Mouse (Mus musculus): ENCODE measurements around the gene Sec22b.

Gene Sec22b

GRCm38 (mm10) chr3:97901586-97901985 lies 596 bp downstream of the Sec22b start:
- in situ Hi-C loops (cut with MboI; ENCODE audit: low sequenced_read_pairs), result no loop called here

- in situ Hi-C loops (cut with MboI; ENCODE audit: low sequenced_read_pairs), result no loop called here
These were observed 8.7 kb downstream of the Sec22b start for GRCm38 (mm10) chr3:97909737-97910136.

- in situ Hi-C loops (cut with MboI; ENCODE audit: low sequenced_read_pairs), result no loop called here
These were observed 10.1 kb downstream of the Sec22b start for GRCm38 (mm10) chr3:97911093-97911492.

- in situ Hi-C loops (cut with MboI; ENCODE audit: low sequenced_read_pairs), result no loop called here
These were observed 14.1 kb downstream of the Sec22b start for GRCm38 (mm10) chr3:97915081-97915480.

- in situ Hi-C loops (cut with MboI; ENCODE audit: low sequenced_read_pairs), result no loop called here
These were observed 18.0 kb downstream of the Sec22b start for GRCm38 (mm10) chr3:97918885-97919550.

DNA sequence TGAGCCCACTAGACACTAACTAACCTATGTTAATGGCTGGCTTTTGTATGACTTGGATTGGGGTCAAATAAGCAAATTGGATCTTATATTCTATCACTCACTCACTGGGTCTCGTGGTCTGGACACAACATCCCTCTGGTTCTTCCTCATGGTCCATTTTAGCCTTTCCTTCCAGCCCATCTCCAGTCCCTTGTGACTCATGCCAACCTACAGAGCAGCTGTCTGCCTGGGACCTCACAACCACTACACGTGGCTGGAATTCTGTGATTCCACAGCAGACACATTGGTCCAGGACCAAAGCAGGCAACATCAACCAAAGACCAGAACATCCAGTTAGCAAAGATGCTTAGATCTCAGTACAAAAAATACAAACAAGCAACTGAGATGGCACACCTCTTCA lies 24.3 kb downstream of the Sec22b start:
- in situ Hi-C loops (cut with MboI; ENCODE audit: low sequenced_read_pairs), result loop anchor here (10.0 to 25.0 kb wide), 2 partner anchors 290 to 387 kb away; no protein-coding TSS in a partner anchor

DNA sequence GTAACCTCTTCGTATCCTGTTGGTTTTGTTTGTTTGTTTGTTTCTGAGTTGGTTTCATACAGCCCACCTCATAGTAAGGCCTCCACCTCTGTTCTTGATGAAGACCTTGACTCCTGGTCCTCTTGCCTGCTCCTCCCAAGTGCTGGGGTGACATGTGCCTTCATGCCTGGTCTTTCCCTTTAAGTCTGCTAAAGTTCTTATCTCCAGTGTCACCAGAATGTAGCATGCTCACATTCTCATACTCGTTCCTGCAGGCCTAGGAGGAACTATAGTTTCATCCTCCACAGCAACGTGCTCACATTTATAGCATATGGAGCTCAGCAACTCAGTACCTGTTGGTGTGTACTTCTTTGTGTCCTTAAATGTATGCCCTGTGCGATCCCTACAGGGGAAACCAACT lies 26.3 kb downstream of the Sec22b start:
- in situ Hi-C loops (cut with MboI; ENCODE audit: low sequenced_read_pairs), result loop anchor here (10.0 to 25.0 kb wide), 2 partner anchors 287 to 385 kb away; no protein-coding TSS in a partner anchor

DNA sequence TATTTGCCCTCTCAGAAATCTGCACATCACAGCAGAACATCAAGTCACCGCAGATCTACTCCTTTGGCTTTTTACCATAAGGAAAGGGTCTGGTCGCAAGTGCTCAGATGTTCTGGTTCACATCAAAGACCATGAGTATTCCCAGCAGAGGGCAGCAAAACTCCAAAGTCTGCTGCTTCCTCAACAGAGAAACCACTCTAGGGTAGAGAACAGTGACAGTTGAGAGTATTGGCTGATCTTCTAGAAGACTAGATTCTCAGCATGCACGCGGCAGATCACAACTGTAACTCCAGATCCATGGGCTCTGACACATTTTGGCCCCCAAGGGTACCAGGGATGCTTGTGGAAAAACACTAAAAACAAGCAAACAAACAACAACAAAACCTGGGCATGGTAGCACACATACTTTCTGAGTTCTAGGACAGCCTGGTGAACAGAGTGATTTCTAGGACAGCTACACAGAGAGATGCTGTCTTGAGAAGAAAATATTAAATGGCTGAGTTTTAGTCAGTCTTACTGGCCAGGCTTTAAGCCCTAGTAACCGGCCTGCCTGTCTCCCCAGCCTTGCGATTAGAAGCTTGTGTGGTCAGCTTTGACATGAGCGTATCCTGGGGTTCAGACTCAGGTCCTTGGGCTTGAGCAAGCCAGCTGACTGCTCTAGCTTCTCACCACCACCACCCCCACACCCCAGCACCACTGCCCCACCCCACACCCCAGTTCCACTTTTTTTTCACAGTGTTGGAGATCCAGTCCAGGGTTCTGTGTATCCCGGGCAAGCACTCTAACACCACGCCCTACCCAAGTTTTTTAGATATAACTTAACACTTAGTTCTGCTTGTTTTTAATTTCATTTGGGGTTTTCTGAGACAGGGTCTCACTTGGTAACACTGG lies 28.2 kb downstream of the Sec22b start:
- in situ Hi-C loops (cut with MboI; ENCODE audit: low sequenced_read_pairs), result loop anchor here (10.0 to 25.0 kb wide), 2 partner anchors 286 to 383 kb away; no protein-coding TSS in a partner anchor

DNA sequence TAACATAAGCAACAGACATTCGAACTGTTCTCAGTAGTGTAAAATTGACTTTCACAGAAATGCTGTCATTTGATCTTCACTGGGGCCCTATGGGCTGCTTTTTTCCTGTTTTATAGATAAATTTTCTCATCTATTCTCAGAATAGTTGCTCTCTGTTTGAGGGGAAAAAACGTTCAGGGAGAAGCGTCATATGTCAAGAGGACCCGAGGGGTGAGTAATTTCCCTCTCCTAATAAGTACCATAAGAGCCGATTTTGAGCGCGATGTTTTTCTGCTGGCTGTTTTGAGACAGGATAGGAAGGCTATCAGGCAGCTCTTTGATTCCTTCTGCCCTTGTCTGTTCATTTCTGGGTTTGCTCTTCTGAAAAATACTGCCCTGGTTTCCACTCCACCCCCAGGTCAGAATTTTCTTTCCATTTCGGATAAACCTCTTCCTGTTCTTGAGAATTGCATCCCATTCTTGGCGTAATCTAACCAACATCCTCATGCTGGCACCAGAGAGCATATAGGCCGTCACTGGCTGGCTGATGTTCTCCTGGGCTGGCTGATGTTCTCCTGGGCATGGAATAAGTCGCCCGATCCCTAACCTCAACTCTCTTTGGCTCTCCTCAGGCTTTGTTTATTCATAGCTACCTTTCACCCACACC lies 29.3 kb downstream of the Sec22b start:
- in situ Hi-C loops (cut with MboI; ENCODE audit: low sequenced_read_pairs), result loop anchor here (25.0 kb wide), 1 partner anchor 382 kb away; no protein-coding TSS in a partner anchor

DNA sequence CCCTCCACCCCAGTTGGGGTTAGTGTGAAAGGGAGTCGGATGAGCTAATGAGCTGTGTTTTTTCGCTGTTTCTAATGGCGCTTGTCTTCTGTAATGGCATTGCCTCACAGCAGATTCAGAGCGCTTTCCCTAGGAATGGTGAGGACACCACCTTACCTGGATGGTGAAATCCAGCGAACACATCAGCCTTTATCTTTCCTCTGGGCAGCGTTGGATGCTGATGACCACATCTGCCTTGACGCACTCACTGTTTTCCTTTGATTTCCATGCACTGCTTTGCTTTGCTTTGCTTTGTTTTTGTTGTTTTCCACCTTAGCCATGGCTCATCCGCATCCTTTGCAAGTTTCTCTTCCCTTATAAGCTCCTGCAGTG lies 29.8 kb downstream of the Sec22b start:
- in situ Hi-C loops (cut with MboI; ENCODE audit: low sequenced_read_pairs), result loop anchor here (25.0 kb wide), 1 partner anchor 382 kb away; no protein-coding TSS in a partner anchor

DNA sequence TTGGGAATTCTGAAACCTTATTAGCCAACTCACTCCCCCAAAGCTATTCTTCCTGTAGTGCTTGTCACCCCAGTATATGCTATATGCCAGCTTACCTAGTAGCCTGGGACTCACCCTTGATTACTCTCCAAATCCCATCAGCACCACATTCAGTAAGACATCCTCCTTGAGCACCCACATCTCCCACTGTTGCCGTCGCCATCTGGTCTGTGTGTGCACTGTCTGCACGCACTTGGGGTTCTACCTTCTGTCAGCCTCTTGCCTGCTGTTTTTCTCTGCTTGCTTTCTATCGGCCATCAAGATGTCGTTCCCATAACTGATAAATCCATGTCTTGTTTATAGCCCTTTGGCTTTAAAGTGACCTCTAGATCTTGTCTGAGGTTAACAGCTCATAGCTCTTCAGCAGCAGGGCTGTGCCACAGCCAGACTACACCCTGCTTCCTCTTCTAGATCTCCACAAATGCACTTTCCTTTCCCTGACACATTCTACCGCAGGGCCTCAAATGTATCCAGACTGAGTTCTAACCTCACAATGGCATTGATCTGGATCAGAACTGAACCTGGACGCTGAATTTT lies 30.4 kb downstream of the Sec22b start:
- in situ Hi-C loops (cut with MboI; ENCODE audit: low sequenced_read_pairs), result loop anchor here (25.0 kb wide), 1 partner anchor 381 kb away; no protein-coding TSS in a partner anchor

GRCm38 (mm10) chr3:97932131-97932530 lies 31.1 kb downstream of the Sec22b start:
- in situ Hi-C loops (cut with MboI; ENCODE audit: low sequenced_read_pairs), result loop anchor here (25.0 kb wide), 1 partner anchor 380 kb away; no protein-coding TSS in a partner anchor

DNA sequence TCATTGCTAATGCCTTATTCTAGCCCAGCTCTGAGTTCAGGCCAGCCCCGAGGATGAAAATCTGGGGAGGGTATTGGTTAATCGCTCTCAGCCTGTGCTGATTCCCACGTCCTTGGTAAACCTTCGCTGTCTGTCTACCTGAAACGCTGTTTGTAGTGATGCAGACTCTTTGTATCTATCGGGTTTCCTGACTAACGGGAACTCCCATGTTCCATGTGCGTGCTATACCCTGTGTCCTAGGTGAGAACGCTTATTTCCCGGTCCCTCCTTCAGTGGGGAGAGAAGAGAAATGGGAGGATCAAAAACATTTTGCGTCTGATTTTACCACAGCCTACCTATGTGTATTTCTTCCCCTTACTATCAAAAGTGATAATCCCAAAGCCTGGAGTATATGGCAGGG lies 31.8 kb downstream of the Sec22b start:
- in situ Hi-C loops (cut with MboI; ENCODE audit: low sequenced_read_pairs), result loop anchor here (25.0 kb wide), 1 partner anchor 380 kb away; no protein-coding TSS in a partner anchor

GRCm38 (mm10) chr3:97933251-97933650 lies 32.3 kb downstream of the Sec22b start:
- in situ Hi-C loops (cut with MboI; ENCODE audit: low sequenced_read_pairs), result loop anchor here (25.0 kb wide), 1 partner anchor 379 kb away; no protein-coding TSS in a partner anchor

- in situ Hi-C loops (cut with MboI; ENCODE audit: low sequenced_read_pairs), result loop anchor here (25.0 kb wide), 1 partner anchor 378 kb away; no protein-coding TSS in a partner anchor
These were observed 32.8 kb downstream of the Sec22b start for GRCm38 (mm10) chr3:97933811-97934210.

- in situ Hi-C loops (cut with MboI; ENCODE audit: low sequenced_read_pairs), result loop anchor here (25.0 kb wide), 1 partner anchor 378 kb away; no protein-coding TSS in a partner anchor
These were observed 33.6 kb downstream of the Sec22b start for GRCm38 (mm10) chr3:97934331-97935300.

- in situ Hi-C loops (cut with MboI; ENCODE audit: low sequenced_read_pairs), result loop anchor here (25.0 kb wide), 1 partner anchor 375 kb away; no protein-coding TSS in a partner anchor
These were observed 36.3 kb downstream of the Sec22b start for GRCm38 (mm10) chr3:97937068-97937944.

DNA sequence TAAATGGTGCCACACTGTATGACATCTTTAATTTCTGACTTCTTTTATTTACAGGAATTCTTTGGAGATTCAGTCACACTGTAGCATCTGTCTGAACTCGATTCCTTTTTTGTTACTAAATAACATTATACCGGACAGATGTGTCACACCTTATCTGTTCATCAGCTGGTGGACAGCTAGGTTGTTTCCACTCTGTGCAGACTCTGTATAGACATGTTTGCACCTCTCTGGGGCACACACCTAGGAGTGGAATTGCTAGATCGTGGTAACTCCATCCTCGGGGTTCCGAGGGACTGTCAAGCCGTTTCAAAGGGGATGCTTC lies 36.9 kb downstream of the Sec22b start:
- in situ Hi-C loops (cut with MboI; ENCODE audit: low sequenced_read_pairs), result loop anchor here (25.0 kb wide), 1 partner anchor 374 kb away; no protein-coding TSS in a partner anchor

All from CH12F3 (cell line).